Comparison of ENCODE assay signal across 20 mouse cellular contexts in the genomic region with DNA sequence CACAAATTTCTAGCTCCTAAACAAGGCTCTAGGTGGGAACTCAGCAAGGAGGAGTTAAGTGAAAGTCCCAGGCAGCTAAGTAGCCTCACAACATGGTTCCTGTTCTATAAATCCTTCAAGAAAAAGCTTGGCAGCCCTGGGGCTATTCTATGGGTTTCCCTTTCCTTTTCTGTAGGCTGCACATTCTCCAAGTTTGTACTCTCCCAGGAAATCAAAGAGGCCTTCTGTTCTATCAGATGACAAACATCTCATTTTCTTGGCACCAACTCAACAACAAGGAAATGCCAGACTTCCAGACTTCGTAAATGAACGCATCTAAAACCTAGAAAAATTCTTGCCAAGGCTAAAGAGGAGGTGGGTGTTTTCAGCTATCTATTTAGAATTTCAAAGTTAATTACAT. TPM values are rescaled to one million over a fixed set of nuclear protein-coding genes. Genes with fewer than 3 reads are reported as not detected.
DNase-seq lines count a peak whose midpoint lies in the region; ATAC-seq and TF ChIP-seq lines count a peak whose summit lies in the region.
"Had no signal": no experiment of that assay in that cellular context is flagged by ENCODE, and none has a peak within 500 bp of the region (broad histone marks: within the 10 kb centered on the region; RNA-seq: fewer than 3 reads in every experiment).

No protein-coding gene starts in this region.

- no peak for TF ChIP-seq POLR2A in limb, embryonic 14.5 days (IDR thresholded peaks at IDR 0.05; ENCODE audit: borderline replicate concordance, extremely low read depth, insufficient read depth, insufficient read length)

- no peaks in the 10 kb centered on the region for H3K27me3 ChIP-seq in limb, embryonic 14.5 days (ENCODE audit: control insufficient read depth, insufficient read depth, low read length)
- H3K27me3 ChIP-seq in limb, embryonic 10.5 days (ENCODE audit: low read depth, poor library complexity, severe bottlenecking): no peaks in the 10 kb centered on the region
- H3K27me3 ChIP-seq: liver, embryonic 12.5 days had no signal

- no peak overlapping the region for H3K4me2 ChIP-seq in limb, embryonic 14.5 days (replicated peaks; ENCODE audit: low read depth, low read length, severe bottlenecking)
- H3K4me2 ChIP-seq: heart, embryonic 11.5 days; liver, embryonic 12.5 days; midbrain, embryonic 11.5 days had no signal

- DNase-seq in frontal cortex, adult 2 months (ENCODE audit: extremely low spot score in 1 of 2, low spot score in 1 of 2): peak; percentile 4 to 26
- peak; percentile 50 for DNase-seq in limb, embryonic 14.5 days (ENCODE audit: low spot score)
- no peak for DNase-seq in limb, embryonic 10.5 days (ENCODE audit: low spot score)
- DNase-seq in NIH3T3 (ENCODE audit: low read depth): peak; percentile 49
- DNase-seq in layer of hippocampus, adult 9-11 months: peak; percentile 17
- DNase-seq: cerebellum, adult 18-20 months; gastrocnemius, postnatal 10 days; heart, postnatal 4 days; thymus, postnatal 4 days had no signal

- no peak overlapping the region for H3K27ac ChIP-seq in limb, embryonic 14.5 days (replicated peaks; ENCODE audit: low read depth, low read length)
- H3K27ac ChIP-seq in limb, embryonic 10.5 days: no peak overlapping the region
- H3K27ac ChIP-seq: kidney, postnatal 0 days; liver, embryonic 12.5 days had no signal

- ATAC-seq in frontal cortex, adult (ENCODE audit: low TSS enrichment): no peak
- ATAC-seq in limb, embryonic 14.5 days (ENCODE audit: low FRiP score, low read depth): no peak; the same call in 1 of the 2 replicates
- no peak for ATAC-seq in megakaryocyte-erythroid progenitor cell, adult 5-6 weeks (replicated peaks; ENCODE audit: low FRiP score, low TSS enrichment, poor library complexity, severe bottlenecking)
- ATAC-seq: inflammation-experienced regulatory T-cells, adult 6 months; liver, embryonic 12.5 days; lung, postnatal 0 days had no signal

- H3K36me3 ChIP-seq in limb, embryonic 14.5 days (ENCODE audit: control insufficient read depth, insufficient read depth, low read length): no peaks in the 10 kb centered on the region
- no peaks in the 10 kb centered on the region for H3K36me3 ChIP-seq in limb, embryonic 10.5 days
- H3K36me3 ChIP-seq: G1E; liver, embryonic 12.5 days had no signal

- H3K9ac ChIP-seq in limb, embryonic 14.5 days (ENCODE audit: low read depth, low read length, severe bottlenecking): no peak overlapping the region
- H3K9ac ChIP-seq: liver, embryonic 12.5 days had no signal

- 46% methylated on average over 2 of the region's 2 CpGs for WGBS in limb, embryonic 14.5 days
- WGBS in limb, embryonic 10.5 days: 90% methylated on average over 2 of the region's 2 CpGs

- peaks cover 3% of the 10 kb centered on the region; the same call in 1 of the 2 replicates for H3K4me1 ChIP-seq in limb, embryonic 14.5 days (ENCODE audit: control insufficient read depth, insufficient read depth, low read length)
- no peaks in the 10 kb centered on the region for H3K4me1 ChIP-seq in limb, embryonic 10.5 days
- H3K4me1 ChIP-seq: liver, embryonic 12.5 days had no signal

- H3K9me3 ChIP-seq in limb, embryonic 14.5 days (ENCODE audit: control insufficient read depth, low read length): no peaks in the 10 kb centered on the region
- H3K9me3 ChIP-seq in limb, embryonic 10.5 days (replicated peaks): no peaks in the 10 kb centered on the region
- H3K9me3 ChIP-seq: liver, embryonic 12.5 days had no signal

- H3K4me3 ChIP-seq in limb, embryonic 14.5 days (replicated peaks; ENCODE audit: low read length): no peak overlapping the region
- no peak overlapping the region for H3K4me3 ChIP-seq in limb, embryonic 10.5 days
- H3K4me3 ChIP-seq: erythroblast, embryonic 14.5 days; liver, embryonic 12.5 days; myocyte had no signal

RNA-seq across cellular contexts. Expression of a gene that starts 38.9 kb away (rescaled TPM):
- polyA plus RNA-seq in frontal cortex, adult 2 months (2012; rRNA removed): 48.5 and 50.7 TPM in 2 replicates
- polyA plus RNA-seq in limb, embryonic 14.5 days (2012; rRNA removed): 16.2 and 23.1 TPM in 2 replicates
- 13.1 and 14.9 TPM in 2 replicates for polyA plus RNA-seq in limb, embryonic 14.5 days (2014; fragmentation: Nextera tagmentation; extraction: Ambion mirVana)
- 8.4 and 10.7 TPM in 2 replicates for polyA plus RNA-seq in limb, embryonic 10.5 days (2016; fragmentation: Nextera tagmentation; extraction: Ambion mirVana)
- total RNA-seq in megakaryocyte-erythroid progenitor cell, adult 5-6 weeks (2014; fragmentation: Nextera tagmentation): 23.4 and 32.1 TPM in 2 replicates
- total RNA-seq in megakaryocyte-erythroid progenitor cell, adult 5-6 weeks (2017): 25.3 and 25.7 TPM in 2 replicates
- polyA plus RNA-seq: erythroblast, embryonic 14.5 days; G1E had no signal
